In the genomic region with DNA sequence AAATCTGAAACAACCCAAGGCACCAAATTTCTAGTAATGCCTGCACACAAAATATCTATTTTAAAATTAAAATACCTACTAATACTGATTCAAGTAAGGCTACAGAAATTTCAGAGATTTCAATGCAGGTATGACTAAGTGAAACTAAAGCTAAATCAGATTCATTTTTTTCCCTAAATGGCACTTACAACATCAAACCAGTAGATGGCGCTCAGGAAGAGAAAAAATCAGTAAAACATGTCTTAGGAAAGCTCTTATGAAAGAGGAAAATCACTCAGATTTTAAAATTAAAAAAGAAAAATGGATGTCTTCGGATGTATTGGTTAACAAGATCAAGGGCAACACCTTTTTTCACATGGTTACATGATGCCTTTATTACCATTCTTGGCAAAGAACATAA, we compare ENCODE assay signal across 8 mouse cellular contexts.
DNase-seq lines count a peak whose midpoint lies in the region; ATAC-seq and TF ChIP-seq lines count a peak whose summit lies in the region.

No protein-coding gene starts in this region.

- peak; percentile 83 for TF ChIP-seq CTCF in stomach, postnatal 0 days (IDR thresholded peaks at IDR 0.05; ENCODE audit: low read depth)

- TF ChIP-seq EP300 in stomach, postnatal 0 days (optimal IDR thresholded peaks at IDR 0.05): no peak

- H3K4me1 ChIP-seq in hindbrain, embryonic 11.5 days (replicated peaks; ENCODE audit: control insufficient read depth, insufficient read depth, low read length): no peaks in the 10 kb centered on the region
- H3K4me1 ChIP-seq in hindbrain, embryonic 12.5 days: no peaks in the 10 kb centered on the region
- H3K4me1 ChIP-seq in stomach, postnatal 0 days (replicated peaks; ENCODE audit: control insufficient read depth, insufficient read depth): no peaks in the 10 kb centered on the region

- 2% methylated on average over 2 of the region's 2 CpGs for WGBS in hindbrain, embryonic 11.5 days
- 3% methylated on average over 2 of the region's 2 CpGs for WGBS in hindbrain, embryonic 12.5 days
- WGBS in stomach, postnatal 0 days: 2% methylated on average over 2 of the region's 2 CpGs

- H3K4me2 ChIP-seq in hindbrain, embryonic 11.5 days (replicated peaks; ENCODE audit: low read depth, low read length): no peak overlapping the region
- no peak overlapping the region for H3K4me2 ChIP-seq in hindbrain, embryonic 12.5 days (replicated peaks)
- H3K4me2 ChIP-seq in stomach, postnatal 0 days (replicated peaks; ENCODE audit: low read depth): no peak overlapping the region

- ATAC-seq in hindbrain, embryonic 11.5 days (ENCODE audit: low FRiP score): no peak
- ATAC-seq in hindbrain, embryonic 12.5 days (ENCODE audit: low FRiP score): no peak
- ATAC-seq in granulocyte monocyte progenitor cell, adult 5-6 weeks (replicated peaks; ENCODE audit: poor library complexity, severe bottlenecking): peak; percentile 67
- no peak for ATAC-seq in stomach, postnatal 0 days (ENCODE audit: low FRiP score, low TSS enrichment)

- H3K9ac ChIP-seq in hindbrain, embryonic 11.5 days (ENCODE audit: low read depth, low read length): no peak overlapping the region
- H3K9ac ChIP-seq in hindbrain, embryonic 12.5 days: no peak overlapping the region
- no peak overlapping the region for H3K9ac ChIP-seq in stomach, postnatal 0 days (ENCODE audit: low read length)

- no peaks in the 10 kb centered on the region for H3K9me3 ChIP-seq in hindbrain, embryonic 11.5 days (ENCODE audit: control insufficient read depth, low read length)
- no peaks in the 10 kb centered on the region for H3K9me3 ChIP-seq in hindbrain, embryonic 12.5 days (replicated peaks)
- no peaks in the 10 kb centered on the region for H3K9me3 ChIP-seq in stomach, postnatal 0 days (ENCODE audit: control insufficient read depth, low read length)

- H3K27me3 ChIP-seq in hindbrain, embryonic 11.5 days (ENCODE audit: control insufficient read depth, insufficient read depth, low read length): no peaks in the 10 kb centered on the region
- no peaks in the 10 kb centered on the region for H3K27me3 ChIP-seq in hindbrain, embryonic 12.5 days
- no peaks in the 10 kb centered on the region for H3K27me3 ChIP-seq in stomach, postnatal 0 days (ENCODE audit: control insufficient read depth, insufficient read depth, low read length)

- no peak overlapping the region for H3K4me3 ChIP-seq in hindbrain, embryonic 11.5 days (ENCODE audit: low read depth, low read length)
- no peak overlapping the region for H3K4me3 ChIP-seq in hindbrain, embryonic 12.5 days
- no peak overlapping the region for H3K4me3 ChIP-seq in stomach, postnatal 0 days (ENCODE audit: low read depth, low read length)

- DNase-seq in hindbrain, embryonic 11.5 days (ENCODE audit: low spot score): peak; percentile 52
- DNase-seq in thymus, postnatal 0 days (ENCODE audit: low spot score): peak; percentile 28
- no peak for DNase-seq in thymus, postnatal 36 days
- DNase-seq in stomach, postnatal 0 days (ENCODE audit: low spot score): no peak
- no peak for DNase-seq in right cerebral cortex, postnatal 4 days
- no peak for DNase-seq in urinary bladder, postnatal 14 days (ENCODE audit: low spot score)

- H3K36me3 ChIP-seq in hindbrain, embryonic 11.5 days (ENCODE audit: control insufficient read depth, insufficient read depth, low read length): no peaks in the 10 kb centered on the region
- H3K36me3 ChIP-seq in hindbrain, embryonic 12.5 days: no peaks in the 10 kb centered on the region
- no peaks in the 10 kb centered on the region for H3K36me3 ChIP-seq in stomach, postnatal 0 days (ENCODE audit: control insufficient read depth, insufficient read depth, low read length)

- no peak overlapping the region for H3K27ac ChIP-seq in hindbrain, embryonic 11.5 days (ENCODE audit: low read depth, low read length)
- no peak overlapping the region for H3K27ac ChIP-seq in hindbrain, embryonic 12.5 days
- H3K27ac ChIP-seq in stomach, postnatal 0 days (replicated peaks): no peak overlapping the region

Comparison
In these comparisons a context has a peak if more than half of its experiments do, and no peak if none do; other contexts are left out.
1. DNase-seq: peak in hindbrain, embryonic 11.5 days (single experiment) and thymus, postnatal 0 days (single experiment); none in thymus, postnatal 36 days (0 of 2), stomach, postnatal 0 days (single experiment), right cerebral cortex, postnatal 4 days (single experiment) and urinary bladder, postnatal 14 days (single experiment).